Mouse (Mus musculus) testis, adult 2 months (tissue): ENCODE measurements around the gene Spty2d1. TPM values are rescaled to one million over a fixed set of nuclear protein-coding genes. Genes with fewer than 3 reads are reported as not detected.

ENCODE experiments used
- H3K27ac ChIP-seq: fragments of 200-500 bp; 2 replicates; pipeline ENCODE4 v1.5.1; 2012; ENCODE audit warnings: low read depth, low read length; ENCODE audit not compliant: control insufficient read depth, insufficient read depth
- H3K27me3 ChIP-seq: fragments of 200-500 bp; 2 replicates; pipeline ENCODE4 v1.6.1; 2012; ENCODE audit warnings: mild to moderate bottlenecking, low read length, moderate library complexity; ENCODE audit not compliant: control insufficient read depth, insufficient read depth
- H3K36me3 ChIP-seq: fragments of 200-500 bp; 2 replicates; pipeline ENCODE4 v1.6.1; 2012; ENCODE audit warnings: mild to moderate bottlenecking, low read length; ENCODE audit not compliant: control insufficient read depth, insufficient read depth
- H3K4me1 ChIP-seq: fragments of 200-500 bp; 2 replicates; pipeline ENCODE4 v1.6.1; 2012; ENCODE audit warnings: low read length; ENCODE audit not compliant: control insufficient read depth, insufficient read depth
- H3K4me3 ChIP-seq: fragments of 200-500 bp; 2 replicates; pipeline ENCODE4 v1.5.1; 2012; ENCODE audit warnings: low read depth, mild to moderate bottlenecking, low read length, moderate library complexity, mixed read lengths; ENCODE audit not compliant: control insufficient read depth
- CTCF ChIP-seq: fragments of 200-500 bp; IDR thresholded peaks from 2 replicates; pipeline ENCODE4 v1.5.1; 2012; ENCODE audit warnings: low read depth, mild to moderate bottlenecking, inconsistent platforms, low read length, moderate library complexity; ENCODE audit not compliant: control insufficient read depth, insufficient read depth, insufficient replicate concordance
- POLR2A ChIP-seq: fragments of 200-500 bp; IDR thresholded peaks from 2 replicates; pipeline ENCODE4 v1.6.1; 2012; ENCODE audit warnings: low read depth, mild to moderate bottlenecking, inconsistent platforms, low read length, moderate library complexity; ENCODE audit not compliant: control insufficient read depth
- polyA plus RNA-seq: library from polyadenylated mRNA; depleted of rRNA; stranded (reverse); fragments of >200 nt; gene quantifications from 2 replicates; pipeline ENCODE4 v1.2.3, GENCODE M21; 2012

Gene Spty2d1
- polyA plus RNA-seq, 1 experiment, result 3.4 TPM

- Histone ChIP-seq H3K27me3 (no peaks in the 10 kb centered on the region), H3K27ac (peak overlapping the region; percentile 68), H3K4me1 (no peaks in the 10 kb centered on the region), H3K36me3 (no peaks in the 10 kb centered on the region), H3K4me3 (peak overlapping the region; percentile 87)
- TF ChIP-seq POLR2A (no peak), CTCF (no peak)
These were observed 22.3 kb downstream of the Spty2d1 start for GRCm38 (mm10) chr7:46985718-46986505.

GRCm38 (mm10) chr7:46983280-46983679, 24.9 kb downstream of the Spty2d1 start, which contains the start of gene Gm9999:
Gene Gm9999 (plus strand): TSS chr7:46983580.
- TF ChIP-seq POLR2A (no peak), CTCF (no peak)
- Histone ChIP-seq H3K4me1 (no peaks in the 10 kb centered on the region), H3K27ac (peak within 1 kb of the TSS; percentile 61)

GRCm38 (mm10) chr7:46975456-46975855, 32.8 kb downstream of the Spty2d1 start:
- no peaks in the 10 kb centered on the region for H3K27me3 ChIP-seq
- H3K36me3 ChIP-seq, result no peaks in the 10 kb centered on the region
- H3K4me1 ChIP-seq, result peaks cover 7% of the 10 kb centered on the region
- H3K4me3 ChIP-seq, result peak overlapping the region; percentile 52
- H3K27ac ChIP-seq, result no peak overlapping the region
- TF ChIP-seq CTCF, result no peak
- TF ChIP-seq POLR2A, result no peak

More at GRCm38 (mm10) chr7:46983280-46983679, 24.9 kb downstream of the Spty2d1 start, which contains the start of gene Gm9999:
- H3K36me3 ChIP-seq, result no peaks in the 10 kb centered on the region
- no peaks in the 10 kb centered on the region for H3K27me3 ChIP-seq
- H3K4me3 ChIP-seq, result peak within 1 kb of the TSS; percentile 89

GRCm38 (mm10) chr7:46974648-46975047, 33.6 kb downstream of the Spty2d1 start:
- no peaks in the 10 kb centered on the region for H3K27me3 ChIP-seq
- peaks cover 7% of the 10 kb centered on the region for H3K4me1 ChIP-seq
- no peaks in the 10 kb centered on the region for H3K36me3 ChIP-seq
- no peak overlapping the region for H3K27ac ChIP-seq
- no peak overlapping the region for H3K4me3 ChIP-seq
- TF ChIP-seq CTCF (no peak), POLR2A (no peak)

GRCm38 (mm10) chr7:46969898-46970297, 38.3 kb downstream of the Spty2d1 start:
- Histone ChIP-seq H3K4me1 (no peaks in the 10 kb centered on the region), H3K27me3 (no peaks in the 10 kb centered on the region), H3K27ac (no peak overlapping the region), H3K36me3 (no peaks in the 10 kb centered on the region), H3K4me3 (no peak overlapping the region)
- TF ChIP-seq POLR2A (no peak), CTCF (no peak)

- no peaks in the 10 kb centered on the region for H3K27me3 ChIP-seq
- H3K4me3 ChIP-seq, result no peak overlapping the region
- no peaks in the 10 kb centered on the region for H3K36me3 ChIP-seq
- TF ChIP-seq POLR2A (no peak), CTCF (no peak)
- H3K4me1 ChIP-seq, result no peaks in the 10 kb centered on the region; the same call in 1 of the 2 replicates
- no peak overlapping the region for H3K27ac ChIP-seq
These were observed 44.1 kb downstream of the Spty2d1 start for GRCm38 (mm10) chr7:46964070-46964469.

GRCm38 (mm10) chr7:46962806-46963618, 45.2 kb downstream of the Spty2d1 start:
- no peak for TF ChIP-seq CTCF
- TF ChIP-seq POLR2A, result no peak
- H3K27ac ChIP-seq, result no peak overlapping the region

GRCm38 (mm10) chr7:46962132-46962531, 46.1 kb downstream of the Spty2d1 start:
- TF ChIP-seq POLR2A (no peak), CTCF (no peak)
- no peak overlapping the region for H3K4me3 ChIP-seq
- no peaks in the 10 kb centered on the region for H3K36me3 ChIP-seq
- H3K27me3 ChIP-seq, result no peaks in the 10 kb centered on the region
- peaks cover 6% of the 10 kb centered on the region for H3K4me1 ChIP-seq
- H3K27ac ChIP-seq, result no peak overlapping the region

More at GRCm38 (mm10) chr7:46962806-46963618, 45.2 kb downstream of the Spty2d1 start:
- Histone ChIP-seq H3K4me1 (peaks cover 4% of the 10 kb centered on the region), H3K4me3 (no peak overlapping the region), H3K27me3 (no peaks in the 10 kb centered on the region), H3K36me3 (no peaks in the 10 kb centered on the region)
